In the genomic region with DNA sequence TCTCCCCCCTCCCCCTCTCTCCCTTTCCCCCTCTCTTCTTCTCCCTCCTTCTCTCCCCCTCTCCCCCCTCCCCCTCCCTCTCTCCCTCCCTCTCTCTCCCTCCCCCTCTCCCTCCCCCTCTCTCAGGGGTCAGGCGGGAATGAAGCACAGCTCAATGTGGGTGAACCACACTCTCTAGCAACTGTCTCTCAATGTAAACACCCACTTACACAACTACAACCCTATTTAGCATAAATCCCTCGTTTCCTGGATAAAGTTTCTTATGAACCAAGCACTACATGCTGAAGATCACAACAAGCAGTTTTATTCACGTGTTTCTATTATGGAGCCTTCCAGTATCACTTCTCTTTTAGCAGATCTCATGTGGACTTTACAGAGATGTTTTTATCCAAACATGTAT, we compare ENCODE assay signal across 24 mouse cellular contexts.
DNase-seq lines count a peak whose midpoint lies in the region; ATAC-seq and TF ChIP-seq lines count a peak whose summit lies in the region.
"Had no signal": no experiment of that assay in that cellular context is flagged by ENCODE, and none has a peak within 500 bp of the region (broad histone marks: within the 10 kb centered on the region; RNA-seq: fewer than 3 reads in every experiment).

No protein-coding gene starts in this region.

- no peaks in the 10 kb centered on the region for H3K27me3 ChIP-seq in embryonic facial prominence, embryonic 10.5 days (replicated peaks; ENCODE audit: low read depth, poor library complexity, severe bottlenecking)
- H3K27me3 ChIP-seq: CH12.LX; embryonic facial prominence, embryonic 12.5 days; forebrain, embryonic 13.5 days; forebrain, embryonic 15.5 days had no signal

- H3K27ac ChIP-seq in bone marrow macrophage, adult 2 months (ENCODE audit: insufficient read depth, low read depth, low read length): peak overlapping the region; percentile 53
- no peak overlapping the region for H3K27ac ChIP-seq in embryonic facial prominence, embryonic 10.5 days (replicated peaks)
- H3K27ac ChIP-seq: embryonic facial prominence, embryonic 12.5 days; forebrain, embryonic 13.5 days; forebrain, embryonic 15.5 days had no signal

- ATAC-seq in megakaryocyte progenitor cell, adult 5-6 weeks (replicated peaks; ENCODE audit: poor library complexity): peak; percentile 34
- ATAC-seq: CD4-positive, CD25-positive, alpha-beta regulatory T cell, adult 4 months; forebrain, embryonic 13.5 days; forebrain, embryonic 15.5 days; forebrain, postnatal 0 days had no signal

- no peak for TF ChIP-seq CTCF in bone marrow macrophage, adult 2 months (IDR thresholded peaks at IDR 0.05; ENCODE audit: low read depth, low read length)

- H3K4me1 ChIP-seq in bone marrow macrophage, adult 2 months (ENCODE audit: control insufficient read depth, insufficient read depth, low read length): peaks cover 10% of the 10 kb centered on the region
- H3K4me1 ChIP-seq in embryonic facial prominence, embryonic 10.5 days: peaks cover 4% of the 10 kb centered on the region; the same call in 1 of the 2 replicates
- H3K4me1 ChIP-seq: embryonic facial prominence, embryonic 12.5 days; forebrain, embryonic 13.5 days; forebrain, embryonic 15.5 days had no signal

- no peaks in the 10 kb centered on the region for H3K9me3 ChIP-seq in embryonic facial prominence, embryonic 10.5 days
- H3K9me3 ChIP-seq: embryonic facial prominence, embryonic 12.5 days; forebrain, embryonic 13.5 days; forebrain, embryonic 15.5 days; G1E had no signal

- no peak for TF ChIP-seq POLR2A in bone marrow macrophage, adult 2 months (IDR thresholded peaks at IDR 0.05; ENCODE audit: borderline replicate concordance, low read depth, low read length)

- 76% methylated on average over 3 of the region's 3 CpGs for WGBS in embryonic facial prominence, embryonic 10.5 days

- DNase-seq in A20 (ENCODE audit: low read depth, low spot score): peak; percentile 34
- DNase-seq in retina, postnatal 1 day: peak; percentile 16
- DNase-seq in layer of hippocampus, adult 9-11 months: no peak
- no peak for DNase-seq in MN1 (ENCODE audit: low spot score)
- no peak for DNase-seq in embryonic facial prominence, embryonic 10.5 days (ENCODE audit: low spot score)
- DNase-seq: adrenal gland, adult 2 months; adrenal gland, postnatal 10 days; adrenal gland, postnatal 25 days; B cell, adult 2 months; cerebellum, adult 11-12 months; cerebellum, adult 2 months; cerebellum, adult 9-10 months; cerebellum, postnatal 14 days; cerebellum, postnatal 36 days; embryo, embryonic 11 days; forebrain, postnatal 0 days had no signal

- no peak overlapping the region for H3K4me3 ChIP-seq in bone marrow macrophage, adult 2 months (ENCODE audit: insufficient read depth, low read length)
- no peak overlapping the region for H3K4me3 ChIP-seq in embryonic facial prominence, embryonic 10.5 days
- H3K4me3 ChIP-seq: embryonic facial prominence, embryonic 12.5 days; forebrain, embryonic 13.5 days; forebrain, embryonic 15.5 days had no signal

- no peaks in the 10 kb centered on the region for H3K36me3 ChIP-seq in embryonic facial prominence, embryonic 10.5 days (replicated peaks)
- H3K36me3 ChIP-seq: embryonic facial prominence, embryonic 12.5 days; forebrain, embryonic 15.5 days; G1E had no signal

Comparison
In these comparisons a context has a peak if more than half of its experiments do, and no peak if none do; other contexts are left out.
1. DNase-seq: peak in A20 (single experiment) and retina, postnatal 1 day (single experiment); none in layer of hippocampus, adult 9-11 months (single experiment), MN1 (single experiment) and embryonic facial prominence, embryonic 10.5 days (single experiment).